ENCODE assay signal across 8 mouse cellular contexts in genomic region chr17:26381613-26382012, GRCm38 (mm10). TPM values are rescaled to one million over a fixed set of nuclear protein-coding genes. Genes with fewer than 3 reads are reported as not detected.
DNase-seq lines count a peak whose midpoint lies in the region; ATAC-seq and TF ChIP-seq lines count a peak whose summit lies in the region.
"Had no signal": no experiment of that assay in that cellular context is flagged by ENCODE, and none has a peak within 500 bp of the region (broad histone marks: within the 10 kb centered on the region; RNA-seq: fewer than 3 reads in every experiment).

No protein-coding gene starts in this region.

- peaks cover 20% of the 10 kb centered on the region for H3K4me1 ChIP-seq in embryonic facial prominence, embryonic 12.5 days

- no peak for ATAC-seq in embryonic facial prominence, embryonic 12.5 days (ENCODE audit: insufficient number of reproducible peaks, insufficient read depth, low FRiP score, low TSS enrichment)
- peak; percentile 72 for ATAC-seq in hematopoietic stem cell, adult 5-6 weeks (replicated peaks in 1 of 2; ENCODE audit: insufficient read depth in 1 of 2, low FRiP score in 2 of 2, low TSS enrichment in 1 of 2, low read depth in 1 of 2, poor library complexity in 2 of 2, severe bottlenecking in 2 of 2)
- ATAC-seq in megakaryocyte-erythroid progenitor cell, adult 5-6 weeks (replicated peaks; ENCODE audit: low FRiP score, low TSS enrichment, poor library complexity, severe bottlenecking): no peak

- 33% methylated on average over 5 of the region's 5 CpGs for WGBS in embryonic facial prominence, embryonic 12.5 days

- no peak overlapping the region for H3K4me3 ChIP-seq in layer of hippocampus, adult 2 months
- no peak overlapping the region for H3K4me3 ChIP-seq in embryonic facial prominence, embryonic 12.5 days

- no peaks in the 10 kb centered on the region for H3K27me3 ChIP-seq in embryonic facial prominence, embryonic 12.5 days

- no peaks in the 10 kb centered on the region for H3K36me3 ChIP-seq in embryonic facial prominence, embryonic 12.5 days

- H3K27ac ChIP-seq in layer of hippocampus, adult 2 months: peak overlapping the region; percentile 95
- H3K27ac ChIP-seq in embryonic facial prominence, embryonic 12.5 days: peak overlapping the region; percentile 47; the same call in 1 of the 2 replicates

- no peak for DNase-seq in layer of hippocampus, adult 2 months (ENCODE audit: low spot score in 2 of 2)
- DNase-seq in layer of hippocampus, adult 18-20 months (ENCODE audit: low spot score in 2 of 2): no peak
- peak; percentile 18 for DNase-seq in naive thymus-derived CD4-positive, alpha-beta T cell, adult 2 months (ENCODE audit: low read depth)
- DNase-seq in kidney, postnatal 36 days: no peak
- DNase-seq: gastrocnemius, postnatal 14 days had no signal

- no peak overlapping the region for H3K9ac ChIP-seq in embryonic facial prominence, embryonic 12.5 days

- no peak overlapping the region for H3K4me2 ChIP-seq in embryonic facial prominence, embryonic 12.5 days (replicated peaks)

- H3K9me3 ChIP-seq in embryonic facial prominence, embryonic 12.5 days: no peaks in the 10 kb centered on the region

- TF ChIP-seq CTCF in layer of hippocampus, adult 2 months (conservative IDR thresholded peaks at IDR 0.05): no peak

RNA-seq across cellular contexts. Expression of gene Neurl1b, which starts 33.0 kb away (rescaled TPM):
- 10 to 100 TPM; 68.8 to 75.0 TPM for total RNA-seq in layer of hippocampus, adult 2 months (2021)
- total RNA-seq in layer of hippocampus, adult 18-20 months (2021): 10 to 100 TPM; 80.4 to 80.8 TPM
- 0.45 and 0.46 TPM in 2 replicates for polyA plus RNA-seq in embryonic facial prominence, embryonic 12.5 days (2016; fragmentation: Nextera tagmentation; extraction: Ambion mirVana)
- 4.5 and 7.0 TPM in 2 replicates for total RNA-seq in hematopoietic stem cell, adult 5-6 weeks (2017)
- total RNA-seq in megakaryocyte-erythroid progenitor cell, adult 5-6 weeks (2014; fragmentation: Nextera tagmentation): 0.22 and 0.25 TPM in 2 replicates
- 0.09 and 0.53 TPM in 2 replicates for total RNA-seq in megakaryocyte-erythroid progenitor cell, adult 5-6 weeks (2017)

Comparison
In these comparisons a context has a peak if more than half of its experiments do, and no peak if none do; other contexts are left out.
1. ATAC-seq: peak in hematopoietic stem cell, adult 5-6 weeks (2 of 2); none in embryonic facial prominence, embryonic 12.5 days (single experiment) and megakaryocyte-erythroid progenitor cell, adult 5-6 weeks (single experiment).